Mouse (Mus musculus): ENCODE results near the gene Vwa7.

DNA sequence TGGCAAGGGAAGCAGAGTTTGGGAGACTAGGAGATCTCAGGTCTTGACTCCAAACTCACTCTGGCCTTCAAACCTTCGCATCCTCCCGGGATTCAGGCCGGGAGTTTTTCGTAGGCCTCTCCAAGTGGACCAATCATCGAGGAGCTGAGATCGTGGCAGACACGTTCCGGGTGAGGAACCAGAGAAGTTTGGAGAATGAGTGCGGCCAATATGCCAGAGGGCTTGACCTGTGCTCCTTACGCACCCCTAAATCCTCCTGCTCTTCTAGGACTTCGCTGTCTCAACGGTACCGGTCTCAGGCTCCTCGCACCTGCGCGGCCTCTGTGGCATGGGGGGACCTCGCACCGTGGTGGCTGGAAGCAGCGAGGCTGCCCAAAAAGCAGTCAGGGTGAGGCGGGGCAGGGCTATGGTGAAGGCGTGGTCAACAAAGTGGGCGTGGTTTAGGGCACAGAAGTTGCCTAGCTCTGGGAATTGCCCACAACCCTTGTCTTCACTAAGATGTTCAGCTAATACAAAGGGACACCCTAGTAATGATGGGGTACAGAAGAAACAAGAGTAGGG is 44.4 kb downstream of the Vwa7 start:
- TF ChIP-seq CTCF (IDR thresholded peaks at IDR 0.05) (no peak), POLR2A (IDR thresholded peaks at IDR 0.05; ENCODE audit: insufficient read depth, low read depth, low read length) (no peak), EP300 (IDR thresholded peaks at IDR 0.05; ENCODE audit: insufficient read depth, low read depth, low read length) (no peak)

All from heart, adult 2 months (tissue).